Mouse (Mus musculus) megakaryocyte, embryonic 14.5 days (primary cell): ENCODE measurements around the gene Rnf126. TPM values are rescaled to one million over a fixed set of nuclear protein-coding genes. Genes with fewer than 3 reads are reported as not detected.

Experiments used
- H3K27me3 ChIP-seq: replicated peaks from 2 replicates; pipeline ENCODE3; 2012; ENCODE audit warnings: inconsistent platforms
- H3K36me3 ChIP-seq: replicated peaks from 2 replicates; pipeline ENCODE3; 2012; ENCODE audit warnings: low read length, inconsistent platforms, mixed read lengths
- H3K4me1 ChIP-seq: 2 replicates; pipeline ENCODE4 v1.6.1; 2012; ENCODE audit warnings: inconsistent platforms
- H3K4me3 ChIP-seq: replicated peaks from 2 replicates; pipeline ENCODE3; 2012; ENCODE audit warnings: moderate library complexity, mild to moderate bottlenecking, inconsistent platforms
- H3K9me3 ChIP-seq: 2 replicates; pipeline ENCODE4 v1.6.1; 2012; ENCODE audit warnings: inconsistent platforms
- FLI1 ChIP-seq: IDR thresholded peaks from 2 replicates; pipeline ENCODE4 v1.6.1; 2012; ENCODE audit warnings: low read length, inconsistent platforms, mixed read lengths
- GATA1 ChIP-seq: IDR thresholded peaks from 3 replicates; pipeline ENCODE4 v1.6.1; 2012; ENCODE audit warnings: mixed read lengths, low read length, inconsistent platforms, borderline replicate concordance
- polyA plus RNA-seq: library from polyadenylated mRNA; stranded (reverse); fragments of >175 nt; gene quantifications from 2 replicates; pipeline ENCODE4 v1.2.3, GENCODE M21; 2012; ENCODE audit warnings: low replicate concordance; ENCODE audit not compliant: insufficient read depth

Gene Rnf126
- polyA plus RNA-seq, 1 experiment, result 302 TPM

- no peak overlapping the region for H3K4me3 ChIP-seq
- H3K36me3 ChIP-seq, result peaks cover 12% of the 10 kb centered on the region
- H3K4me1 ChIP-seq, result peaks cover 40% of the 10 kb centered on the region
- TF ChIP-seq FLI1 (no peak), GATA1 (no peak)
- no peaks in the 10 kb centered on the region for H3K9me3 ChIP-seq
- H3K27me3 ChIP-seq, result peaks cover 8% of the 10 kb centered on the region
These were observed 18.3 kb downstream of the Rnf126 start for GRCm38 (mm10) chr10:79748496-79748895.

GRCm38 (mm10) chr10:79746774-79747151 lies 20.0 kb downstream of the Rnf126 start:
- H3K36me3 ChIP-seq, result peaks cover 27% of the 10 kb centered on the region
- peak overlapping the region; percentile 90 for H3K4me3 ChIP-seq
- H3K4me1 ChIP-seq, result peaks cover 40% of the 10 kb centered on the region
- TF ChIP-seq GATA1, result no peak
- no peak for TF ChIP-seq FLI1
- H3K9me3 ChIP-seq, result no peaks in the 10 kb centered on the region
- H3K27me3 ChIP-seq, result peaks cover 8% of the 10 kb centered on the region

- H3K27me3 ChIP-seq, result peaks cover 2% of the 10 kb centered on the region
- peaks cover 35% of the 10 kb centered on the region for H3K4me1 ChIP-seq
- H3K9me3 ChIP-seq, result no peaks in the 10 kb centered on the region
- peak within 1 kb of the TSS; percentile 90 for H3K4me3 ChIP-seq
- peaks cover 33% of the 10 kb centered on the region for H3K36me3 ChIP-seq
- TF ChIP-seq FLI1 (no peak), GATA1 (no peak)
These were observed 20.6 kb downstream of the Rnf126 start, which contains the start of gene Polrmt for GRCm38 (mm10) chr10:79745898-79746773. Polrmt (minus strand) TSS chr10:79746581.

GRCm38 (mm10) chr10:79745411-79745810 lies 21.3 kb downstream of the Rnf126 start:
- no peaks in the 10 kb centered on the region for H3K27me3 ChIP-seq
- TF ChIP-seq GATA1 (no peak), FLI1 (no peak)
- no peaks in the 10 kb centered on the region for H3K9me3 ChIP-seq
- H3K36me3 ChIP-seq, result peaks cover 41% of the 10 kb centered on the region
- peak overlapping the region; percentile 90 for H3K4me3 ChIP-seq
- peaks cover 34% of the 10 kb centered on the region for H3K4me1 ChIP-seq

- no peak overlapping the region for H3K4me3 ChIP-seq
- TF ChIP-seq FLI1 (no peak), GATA1 (no peak)
- no peaks in the 10 kb centered on the region for H3K27me3 ChIP-seq
- H3K36me3 ChIP-seq, result peaks cover 57% of the 10 kb centered on the region
- no peaks in the 10 kb centered on the region for H3K9me3 ChIP-seq
- peaks cover 39% of the 10 kb centered on the region for H3K4me1 ChIP-seq
These were observed 22.9 kb downstream of the Rnf126 start for GRCm38 (mm10) chr10:79743650-79744365.

GRCm38 (mm10) chr10:79743161-79743560 lies 23.6 kb downstream of the Rnf126 start:
- Histone ChIP-seq H3K9me3 (no peaks in the 10 kb centered on the region), H3K27me3 (no peaks in the 10 kb centered on the region), H3K36me3 (peaks cover 63% of the 10 kb centered on the region), H3K4me3 (no peak overlapping the region), H3K4me1 (peaks cover 37% of the 10 kb centered on the region)
- no peak for TF ChIP-seq GATA1
- no peak for TF ChIP-seq FLI1

GRCm38 (mm10) chr10:79740863-79741262 lies 25.9 kb downstream of the Rnf126 start:
- Histone ChIP-seq H3K27me3 (no peaks in the 10 kb centered on the region), H3K4me1 (peaks cover 24% of the 10 kb centered on the region), H3K9me3 (peaks cover 5% of the 10 kb centered on the region), H3K36me3 (peaks cover 86% of the 10 kb centered on the region), H3K4me3 (no peak overlapping the region)
- TF ChIP-seq GATA1, result no peak
- TF ChIP-seq FLI1, result no peak

- Histone ChIP-seq H3K9me3 (peaks cover 13% of the 10 kb centered on the region), H3K4me3 (no peak overlapping the region), H3K4me1 (peaks cover 12% of the 10 kb centered on the region), H3K27me3 (no peaks in the 10 kb centered on the region), H3K36me3 (peaks cover 98% of the 10 kb centered on the region)
- TF ChIP-seq GATA1 (no peak), FLI1 (no peak)
These were observed 27.5 kb downstream of the Rnf126 start for GRCm38 (mm10) chr10:79739234-79739633.

GRCm38 (mm10) chr10:79738259-79738658 lies 28.5 kb downstream of the Rnf126 start:
- TF ChIP-seq GATA1 (no peak), FLI1 (no peak)
- Histone ChIP-seq H3K9me3 (peaks cover 13% of the 10 kb centered on the region), H3K4me1 (peaks cover 9% of the 10 kb centered on the region), H3K27me3 (no peaks in the 10 kb centered on the region), H3K4me3 (no peak overlapping the region), H3K36me3 (peaks cover 96% of the 10 kb centered on the region)

- H3K27me3 ChIP-seq, result peaks cover under 1% of the 10 kb centered on the region
- TF ChIP-seq GATA1 (no peak), FLI1 (no peak)
- H3K9me3 ChIP-seq, result peaks cover 24% of the 10 kb centered on the region
- H3K4me1 ChIP-seq, result peaks cover 9% of the 10 kb centered on the region
- H3K36me3 ChIP-seq, result peaks cover 88% of the 10 kb centered on the region
- H3K4me3 ChIP-seq, result no peak overlapping the region
These were observed 30.0 kb downstream of the Rnf126 start for GRCm38 (mm10) chr10:79736706-79737105.
